Mouse (Mus musculus): ENCODE measurements around the gene Dbn1. TPM values are rescaled to one million over a fixed set of nuclear protein-coding genes. Genes with fewer than 3 reads are reported as not detected.
"Not testable (repeated sequence)": the region's sequence is repeated elsewhere in the genome, so short reads cannot be mapped to it uniquely, and the experiment has no call there.

The Dbn1 gene
- total RNA-seq, 2 experiments from 2014 or later = 263 to 271 TPM

DNA sequence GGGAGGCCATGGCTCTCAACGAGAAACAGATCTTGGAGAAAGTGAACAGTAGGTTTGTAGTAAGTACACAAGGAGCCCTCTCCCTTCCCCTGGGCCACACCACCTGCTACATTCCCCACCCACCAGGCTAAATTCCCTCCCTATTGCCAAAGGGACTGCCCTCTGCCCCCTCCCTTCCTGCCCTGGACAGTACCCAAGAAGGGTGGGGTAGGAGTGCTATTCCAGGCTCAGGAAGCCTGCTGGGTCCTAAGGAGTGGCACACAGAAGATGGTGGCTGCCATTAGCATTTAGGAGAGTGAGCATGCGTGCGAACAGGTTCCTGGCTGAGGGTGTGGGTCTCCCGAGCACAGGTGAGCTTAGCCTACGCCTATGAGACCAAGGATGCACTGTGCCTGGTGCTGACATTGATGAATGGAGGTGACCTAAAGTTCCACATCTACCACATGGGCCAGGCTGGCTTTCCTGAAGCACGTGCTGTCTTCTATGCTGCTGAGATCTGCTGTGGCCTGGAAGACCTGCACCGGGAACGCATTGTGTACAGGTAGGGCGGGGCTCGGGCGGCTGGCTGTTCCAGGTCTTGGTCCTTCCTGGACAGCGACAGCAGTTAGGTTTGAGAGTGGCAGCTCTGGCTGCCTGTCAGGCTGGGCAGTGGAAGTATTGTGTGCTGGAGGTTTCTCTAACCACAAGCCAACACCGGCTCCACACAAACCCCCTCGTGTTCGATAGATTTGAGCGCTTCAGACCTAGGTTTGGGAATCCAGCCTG is 35.9 kb downstream of the Dbn1 start:
- no peak for DNase-seq (ENCODE audit: low spot score in 2 of 2)

DNA sequence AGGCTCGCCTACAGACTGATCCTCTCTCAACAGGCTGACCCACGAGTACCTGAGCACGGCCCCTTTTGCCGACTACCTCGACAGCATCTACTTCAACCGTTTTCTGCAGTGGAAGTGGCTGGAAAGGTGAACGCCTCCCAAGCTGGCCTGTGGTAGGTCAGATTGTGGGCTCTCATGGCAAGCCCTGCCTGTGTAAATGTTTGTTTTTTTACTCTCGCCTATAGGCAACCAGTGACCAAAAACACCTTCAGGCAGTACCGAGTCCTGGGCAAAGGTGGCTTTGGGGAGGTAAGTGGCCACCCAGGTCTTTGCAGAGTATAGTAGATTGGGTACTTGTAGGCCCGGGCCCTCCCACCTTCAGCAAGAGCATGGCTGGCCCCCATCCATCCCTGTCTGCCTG is 36.6 kb downstream of the Dbn1 start:
- no peak for DNase-seq (ENCODE audit: low spot score in 2 of 2)

DNA sequence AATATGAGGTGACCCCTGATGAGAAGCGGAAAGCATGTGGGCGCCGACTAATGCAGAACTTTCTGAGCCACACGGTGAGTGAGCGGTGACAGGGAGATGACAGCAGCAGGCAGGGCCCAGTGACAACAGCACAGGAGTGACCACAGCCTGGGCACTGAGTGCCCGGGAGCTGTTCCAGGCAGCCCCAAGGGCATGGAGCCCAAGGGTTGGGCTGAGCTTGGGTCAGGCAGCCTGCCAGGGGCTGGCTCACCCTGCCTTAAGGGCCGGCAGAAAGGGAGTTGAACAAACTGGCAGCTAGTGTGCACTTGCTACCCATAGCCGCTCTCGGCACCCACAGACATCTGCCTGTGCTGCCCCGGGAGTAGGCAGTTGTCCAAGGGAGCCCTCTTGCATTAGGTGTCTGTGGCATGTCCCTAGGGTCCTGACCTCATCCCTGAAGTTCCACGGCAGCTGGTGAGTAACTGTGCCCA is 37.4 kb downstream of the Dbn1 start:
- DNase-seq (ENCODE audit: low spot score in 2 of 2) = peak in 1 of 2 experiments; percentile 36

DNA sequence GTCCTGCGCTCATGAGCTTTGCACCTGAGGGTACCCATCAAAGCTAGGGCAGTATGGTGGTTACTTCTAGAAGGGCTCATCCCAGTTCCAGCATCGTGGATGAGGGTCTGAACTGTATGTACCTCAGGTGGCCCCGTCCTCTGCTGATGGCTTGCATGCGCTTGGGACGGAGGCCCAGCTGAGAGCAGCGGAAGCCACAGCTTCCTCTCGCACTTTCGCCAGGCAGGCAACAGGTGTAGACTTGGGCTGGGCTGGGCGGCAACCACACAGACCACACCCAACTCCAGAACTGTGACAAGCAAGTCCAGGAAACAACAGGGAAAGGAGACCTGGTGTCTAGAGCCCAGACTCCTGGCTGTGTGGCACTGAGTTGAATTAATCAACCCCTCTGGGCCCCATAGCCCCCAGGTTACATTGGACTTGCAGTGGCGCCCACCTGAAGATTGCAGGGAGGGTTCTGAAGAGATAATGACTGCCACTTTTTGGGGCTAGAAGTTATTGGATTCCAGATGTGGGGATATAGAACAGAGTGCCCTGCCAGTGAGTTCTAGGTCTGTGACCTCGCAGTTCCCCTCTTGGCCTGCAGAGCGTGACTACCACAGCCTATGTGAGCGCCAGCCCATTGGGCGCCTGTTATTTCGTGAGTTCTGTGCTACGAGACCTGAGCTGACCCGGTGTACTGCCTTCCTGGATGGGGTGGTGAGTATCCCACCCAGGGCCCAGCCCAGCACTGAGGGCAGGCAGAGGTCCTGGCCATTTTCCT is 38.1 kb downstream of the Dbn1 start:
- no peak for DNase-seq (ENCODE audit: low spot score in 2 of 2)

DNA sequence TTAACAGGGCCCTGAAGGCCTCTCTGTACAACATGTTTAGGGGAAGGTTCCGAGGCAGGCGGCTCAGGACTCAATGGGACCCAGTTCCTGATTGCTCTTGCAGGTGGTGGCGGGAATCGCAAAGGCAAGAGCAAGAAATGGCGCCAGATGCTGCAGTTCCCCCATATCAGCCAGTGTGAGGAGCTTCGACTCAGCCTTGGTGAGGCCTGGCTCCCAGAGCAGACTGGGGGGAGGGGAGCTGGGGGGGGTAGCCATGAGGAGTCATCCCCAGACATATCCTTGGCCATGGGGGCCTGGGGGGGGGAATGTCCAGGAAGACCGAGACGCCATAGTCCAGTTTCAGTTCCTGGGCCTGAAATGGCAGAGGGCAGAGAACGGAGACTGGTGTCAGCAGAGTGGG is 38.7 kb downstream of the Dbn1 start:
- no peak for DNase-seq (ENCODE audit: low spot score in 2 of 2)

DNA sequence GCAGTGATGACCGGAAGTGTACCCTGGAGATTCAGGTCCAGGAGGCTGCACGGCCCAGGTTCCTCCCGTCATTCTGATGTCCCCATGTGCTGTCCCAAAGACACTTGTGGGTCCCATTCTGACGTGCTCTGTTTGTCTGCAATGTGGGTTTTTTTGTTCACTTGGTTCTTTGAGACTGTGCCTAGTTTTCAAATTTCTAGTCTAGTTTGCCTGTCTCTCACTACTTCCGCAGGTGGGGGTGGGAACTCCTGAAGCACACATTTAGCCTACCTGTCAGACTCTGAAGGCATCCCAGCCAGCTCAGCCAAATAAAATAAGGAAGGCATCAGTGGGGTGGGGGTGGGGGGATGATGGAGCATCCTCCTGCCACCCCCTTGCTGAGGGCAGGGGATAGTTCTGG is 39.8 kb downstream of the Dbn1 start:
- DNase-seq (ENCODE audit: low spot score in 2 of 2) = no peak

DNA sequence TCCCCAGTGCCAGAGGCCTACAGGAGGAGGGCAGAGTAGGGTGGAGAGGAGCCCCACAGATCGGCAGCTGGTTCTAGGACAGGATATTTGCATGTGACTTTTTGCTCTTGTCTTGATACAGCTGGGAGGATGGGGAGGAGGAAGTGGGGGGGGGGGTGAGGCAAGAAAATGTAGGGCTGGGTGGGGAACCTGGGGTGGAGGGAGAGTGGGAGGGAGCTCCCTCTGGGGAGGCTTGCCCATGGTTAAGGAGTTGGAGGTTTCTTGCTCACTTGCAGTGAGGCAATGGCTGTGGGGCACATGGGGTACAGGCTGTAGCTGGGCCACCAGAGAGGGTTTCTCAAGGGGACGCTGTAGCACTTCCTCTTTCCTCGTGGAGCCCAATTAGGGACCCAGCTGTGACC is 40.4 kb downstream of the Dbn1 start:
- DNase-seq (ENCODE audit: low spot score in 2 of 2) = no peak

DNA sequence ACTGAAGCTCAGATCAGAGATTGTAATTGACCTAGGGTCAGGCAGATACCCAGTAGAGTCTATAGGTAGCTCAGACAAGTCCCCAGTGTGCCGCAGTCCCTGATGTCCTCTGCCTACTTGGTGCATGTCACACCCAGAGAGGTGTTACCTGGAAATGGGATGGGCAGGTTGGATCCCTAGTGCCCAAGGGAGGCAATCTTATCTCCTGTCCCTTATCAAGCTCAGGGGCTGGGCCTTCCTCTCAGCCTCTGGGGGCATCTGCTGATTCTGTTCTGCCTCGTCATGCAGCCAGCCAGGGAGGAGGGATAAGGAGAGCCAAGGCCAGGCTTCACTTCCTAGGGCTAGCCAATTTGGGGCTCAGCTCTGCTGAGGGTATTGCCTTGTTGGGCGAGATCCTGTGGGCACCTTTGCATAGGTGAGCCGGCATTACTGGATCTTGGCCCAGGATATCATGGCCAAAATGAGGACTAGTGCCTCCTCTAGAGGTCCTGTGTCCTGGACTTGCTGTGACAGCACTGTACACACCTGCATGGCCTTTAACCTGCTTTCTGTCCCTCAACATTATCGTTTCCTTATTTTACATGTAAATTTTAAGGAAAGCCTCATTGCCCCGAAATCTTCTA is 41.3 kb downstream of the Dbn1 start:
- DNase-seq (ENCODE audit: low spot score in 2 of 2) = no peak

DNA sequence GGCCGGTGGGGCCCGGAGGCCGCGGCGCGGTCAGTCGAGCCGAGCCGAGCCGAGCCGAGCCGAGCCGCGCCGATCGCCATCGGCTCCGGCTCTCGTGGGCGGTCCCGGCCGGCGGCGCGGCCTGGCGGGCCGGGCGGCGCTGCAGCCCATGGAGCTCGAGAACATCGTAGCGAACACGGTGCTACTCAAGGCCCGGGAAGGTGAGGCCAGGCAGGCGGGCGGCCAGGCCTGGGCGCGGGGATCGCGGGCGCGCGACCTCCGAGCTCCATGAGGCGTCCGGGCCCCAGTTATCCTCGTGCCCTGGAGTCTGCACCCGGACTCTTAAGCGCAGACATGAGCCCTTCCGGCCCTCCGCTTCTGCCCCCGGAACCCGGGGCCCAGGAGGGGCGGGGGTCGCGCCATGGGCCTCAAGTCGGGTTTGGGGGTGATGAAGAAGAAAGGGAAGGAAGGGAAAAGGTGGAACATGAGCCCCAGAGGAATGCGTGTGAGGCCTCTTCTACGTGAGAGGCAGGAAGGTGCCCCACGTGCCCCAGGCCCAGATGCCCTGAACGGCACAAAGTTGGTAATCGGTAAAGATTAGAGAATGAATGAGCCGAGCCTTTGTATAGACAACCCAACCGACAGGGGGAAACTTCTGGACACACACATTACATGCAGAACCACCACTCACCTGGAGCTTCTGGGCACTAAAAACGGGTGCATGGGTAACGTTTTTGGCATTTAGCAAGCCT is 42.4 kb downstream of the Dbn1 start:
- DNase-seq (ENCODE audit: low spot score in 2 of 2) = no peak

DNA sequence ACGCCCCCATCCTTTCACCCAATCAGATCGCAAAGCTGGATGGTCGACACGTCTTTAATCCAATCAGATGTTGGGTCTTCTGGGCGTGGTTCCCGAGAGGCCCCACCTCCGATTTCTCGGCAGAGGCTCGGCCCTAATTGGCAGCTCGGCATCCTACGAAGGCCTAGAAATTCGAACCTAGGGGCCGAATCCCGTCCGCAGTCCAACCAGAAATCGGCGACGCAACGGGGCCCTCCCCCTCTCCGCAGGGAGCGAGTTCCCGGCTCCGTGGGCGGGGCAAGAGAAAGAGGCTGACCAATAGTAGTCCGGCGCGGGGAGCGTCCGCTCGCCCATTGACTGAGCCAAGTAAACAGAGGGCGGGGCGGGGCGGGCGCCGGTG is 43.0 kb downstream of the Dbn1 start, which contains the start of gene Grk6:
Gene Grk6 (plus strand): TSS at position 136 of the 379 bp plus-strand sequence.
- peak; percentile 99 to 100 for DNase-seq (ENCODE audit: low spot score in 2 of 2)

DNA sequence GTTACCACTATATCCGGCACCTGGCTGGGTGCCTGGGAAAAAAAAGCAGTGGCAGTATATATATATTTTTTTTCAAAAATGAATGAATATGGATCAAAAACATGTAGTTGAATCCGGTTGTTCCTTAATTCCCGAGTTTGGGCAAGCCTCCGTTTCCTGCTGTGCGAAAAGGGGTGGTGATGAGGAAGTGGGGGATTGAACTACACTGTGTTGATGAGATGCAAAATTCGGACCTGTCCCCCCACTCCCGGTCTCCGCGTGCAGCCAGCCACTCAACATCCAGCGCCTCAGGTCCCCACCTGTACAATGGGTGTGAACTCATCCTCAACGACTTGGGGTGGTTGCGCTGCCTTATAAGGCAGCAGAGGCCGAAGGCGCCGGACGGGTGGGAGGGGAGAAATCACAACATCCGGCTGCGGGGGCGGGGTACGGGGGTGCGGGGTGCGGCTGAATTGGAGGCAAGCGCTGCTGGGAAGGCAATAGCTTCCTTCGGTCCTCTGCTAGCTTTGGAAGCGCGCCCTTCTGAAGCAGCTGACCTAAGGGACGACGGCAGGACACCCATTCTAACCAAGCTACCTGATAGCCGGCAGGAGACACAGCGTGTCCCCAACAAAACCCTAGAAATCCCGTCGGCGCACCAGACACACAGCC is 43.5 kb downstream of the Dbn1 start:
- peak in 1 of 2 experiments; percentile 28 for DNase-seq (ENCODE audit: low spot score in 2 of 2)

DNA sequence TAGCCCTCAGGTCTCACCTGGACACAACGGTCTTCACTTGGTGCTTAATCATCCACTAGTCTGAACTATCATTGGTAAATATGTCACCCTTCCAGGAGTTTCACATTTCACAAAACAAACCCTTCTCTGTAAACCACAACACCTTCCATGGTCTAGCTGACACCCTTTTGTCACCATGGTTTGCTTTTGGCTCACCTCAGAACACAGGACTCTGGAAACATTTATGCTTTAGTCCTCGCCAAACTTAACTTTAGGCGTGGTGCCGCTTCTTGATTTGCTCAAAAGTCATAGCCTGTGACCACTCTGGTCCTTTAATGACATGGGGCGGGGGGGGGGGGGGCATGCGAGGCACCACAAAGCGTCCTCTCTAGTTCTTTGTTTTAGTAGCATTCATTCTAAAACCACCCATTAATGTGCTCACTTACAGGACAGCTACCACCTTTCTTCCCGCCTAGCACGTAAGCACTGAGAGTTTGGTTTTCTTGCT is 44.1 kb downstream of the Dbn1 start:
- no peak for DNase-seq (ENCODE audit: low spot score in 2 of 2)

DNA sequence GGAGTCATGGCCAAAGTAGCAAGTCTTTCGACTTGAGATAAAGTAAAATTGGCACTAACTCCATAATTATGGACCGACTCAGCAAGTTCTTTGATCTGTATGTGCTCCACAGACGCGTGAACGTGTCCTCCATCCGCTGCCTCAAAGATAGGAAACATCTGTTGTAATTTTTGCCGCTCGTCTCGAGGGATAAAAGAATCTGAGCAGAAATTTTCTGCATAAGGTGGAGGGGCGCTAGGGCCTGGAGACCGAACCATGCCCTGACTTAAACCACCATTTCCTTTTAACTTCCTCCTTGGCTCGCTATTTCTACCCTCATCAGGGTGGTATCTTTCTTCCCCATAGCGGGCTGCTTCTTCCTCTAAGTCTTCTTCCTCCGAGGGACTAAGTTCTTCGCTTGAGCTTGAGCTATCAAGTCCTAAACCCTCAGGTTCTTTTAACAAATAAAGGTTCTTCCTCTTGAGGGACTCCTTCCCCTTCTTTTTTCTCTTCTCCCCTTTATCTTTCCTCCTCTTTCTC is 50.7 kb downstream of the Dbn1 start:
- DNase-seq (ENCODE audit: low spot score in 2 of 2) = not testable (repeated sequence)

DNA sequence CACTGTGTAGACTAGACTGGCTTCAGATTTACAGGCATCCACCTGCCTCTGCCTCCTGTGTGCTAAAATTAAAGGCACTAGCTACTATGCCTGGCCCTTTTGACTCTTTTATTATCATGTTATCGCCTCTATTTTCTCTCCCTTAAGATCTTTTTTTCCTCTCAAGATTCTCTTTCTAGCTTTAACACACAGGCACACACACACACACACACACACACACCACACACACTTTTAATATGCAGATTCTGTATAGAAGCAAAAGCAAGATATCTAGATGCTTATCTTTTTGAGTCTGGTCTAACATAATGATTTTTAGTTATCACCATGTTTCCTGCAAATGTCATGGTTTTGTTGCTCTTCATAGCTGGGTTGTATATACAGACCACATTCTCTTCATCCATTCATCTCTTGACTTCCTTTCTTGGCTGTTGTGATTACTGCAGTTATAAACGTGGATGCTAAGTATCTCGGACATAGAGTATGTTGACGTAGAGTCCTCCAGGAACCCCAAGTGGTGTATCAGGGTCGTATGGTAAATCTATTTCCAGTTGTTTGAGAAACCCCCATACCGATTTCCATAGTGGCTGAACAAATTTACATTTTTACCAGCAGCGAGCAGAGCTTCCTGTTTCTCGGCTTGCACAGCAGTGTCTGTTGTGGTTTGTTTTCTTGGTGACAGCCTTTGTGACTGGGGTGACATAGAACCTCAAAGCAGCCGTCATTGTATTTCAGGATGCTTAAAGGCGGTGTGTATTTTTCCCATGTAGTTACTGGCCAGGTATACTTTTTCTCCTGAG is 55.8 kb downstream of the Dbn1 start:
- no peak for DNase-seq (ENCODE audit: low spot score in 2 of 2)

DNA sequence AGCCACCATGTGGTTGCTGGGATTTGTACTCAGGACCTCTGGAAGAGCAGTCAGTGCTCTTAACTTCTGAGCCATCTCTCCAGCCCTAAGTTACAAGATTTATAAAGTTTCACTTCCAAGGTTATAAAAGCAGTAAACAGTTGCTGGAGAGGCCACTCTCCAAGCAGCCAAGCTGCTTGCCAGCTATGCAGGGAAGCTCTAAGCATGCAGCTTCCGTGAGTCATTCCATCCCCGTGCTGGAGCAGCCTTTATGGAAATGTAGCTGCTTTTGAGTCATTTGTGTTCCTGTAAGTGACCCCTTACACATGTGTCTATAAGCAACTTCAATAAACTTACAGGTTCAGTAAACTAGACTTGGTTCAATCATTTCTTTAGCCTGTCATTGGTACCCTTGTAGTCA is 57.3 kb downstream of the Dbn1 start:
- no peak for DNase-seq (ENCODE audit: low spot score in 2 of 2)

DNA sequence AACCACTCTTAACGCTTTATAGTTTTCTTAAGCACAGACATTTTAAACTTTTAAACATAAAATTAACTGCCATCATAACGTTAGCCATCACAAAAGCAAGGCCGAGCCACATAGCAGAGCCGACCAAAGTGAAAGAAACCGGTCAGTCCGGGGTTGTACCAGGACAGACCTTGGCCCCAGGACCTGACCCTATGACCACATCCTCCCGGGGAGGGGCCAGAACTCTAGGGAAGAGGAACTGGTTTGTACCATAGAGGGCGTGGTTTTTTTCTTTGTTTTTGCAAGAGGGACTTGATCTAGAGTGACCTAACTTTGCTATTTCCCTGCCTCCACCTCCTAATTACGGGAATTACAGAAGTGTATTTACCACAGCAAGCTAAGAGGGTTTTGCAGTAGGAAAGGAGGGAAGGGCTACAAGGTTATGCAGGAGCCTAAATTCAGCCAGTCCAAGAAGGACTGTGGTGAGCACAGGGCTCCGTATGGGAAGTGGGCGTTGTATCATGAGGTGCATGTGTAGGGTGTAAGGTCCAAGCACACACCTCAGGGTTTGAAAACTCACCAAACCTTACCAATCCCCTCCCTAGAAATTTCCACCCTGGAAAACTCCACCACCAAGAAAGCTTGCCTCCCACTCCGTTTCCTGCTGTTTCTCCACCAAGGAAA is 58.6 kb downstream of the Dbn1 start:
- DNase-seq (ENCODE audit: low spot score in 2 of 2) = no peak

DNA sequence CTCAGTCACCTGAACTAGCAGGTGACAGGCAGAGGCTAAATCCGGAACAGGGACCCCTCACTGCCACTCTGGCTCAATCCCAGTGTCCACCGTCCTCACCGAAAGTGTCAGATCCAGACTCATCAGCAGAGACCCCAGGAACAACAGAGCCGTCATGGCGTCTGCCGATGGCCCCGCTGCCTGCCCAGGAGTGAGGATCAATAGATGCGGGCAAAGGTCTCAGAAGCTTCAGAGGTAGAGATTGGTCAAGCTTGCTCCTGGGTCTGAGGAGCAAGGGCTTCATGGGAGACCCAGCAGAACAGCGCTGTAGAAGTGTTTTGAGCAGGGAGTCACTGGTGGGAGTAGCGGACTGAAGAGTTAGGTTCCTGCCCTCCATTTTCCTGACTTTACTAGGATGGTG is 61.3 kb downstream of the Dbn1 start, which contains the start of gene F12:
Gene F12 (minus strand): TSS at position 181 of the 400 bp plus-strand sequence.
- DNase-seq (ENCODE audit: low spot score in 2 of 2) = no peak
